Mouse (Mus musculus) v-Abl transformed pro-B cells (cell line): Measurements from ENCODE around the gene Ier5.

Experiments used
- in situ Hi-C, 2 experiments: fragments of 400-800 bp; cut with MboI; formaldehyde crosslinking; loops; one replicate each; pipeline ENCODE4 v1.15.1; 2025; ENCODE audit not compliant: unreplicated experiment in 2 of 2

Gene Ier5

GRCm38 (mm10) chr1:155099280-155099848 is at the start of gene Ier5:
Gene Ier5 (minus strand): TSS chr1:155099636.
- in situ Hi-C loops, result loop anchor here (5.0 kb wide), 1 partner anchor 47 kb away; no protein-coding TSS in a partner anchor

- in situ Hi-C loops, result no loop called here
Observed at GRCm38 (mm10) chr1:155147228-155147627, 47.8 kb upstream of the Ier5 start.

- in situ Hi-C loops, result no loop called here
Observed at GRCm38 (mm10) chr1:155146572-155146980, 47.1 kb upstream of the Ier5 start, which contains the start of gene Mr1. Gene Mr1 (minus strand): TSS chr1:155146814.

- in situ Hi-C loops, result no loop called here
Observed at GRCm38 (mm10) chr1:155145620-155146019, 46.2 kb upstream of the Ier5 start.

GRCm38 (mm10) chr1:155140076-155140475 is 40.6 kb upstream of the Ier5 start:
- in situ Hi-C loops, result loop anchor here in 1 of 2 experiments (5.0 kb wide), 1 partner anchor 77 kb away; no protein-coding TSS in a partner anchor

- in situ Hi-C loops, result loop anchor here (5.0 kb wide), 4 partner anchors 36 to 144 kb away; no protein-coding TSS in a partner anchor
Observed at GRCm38 (mm10) chr1:155138795-155139194, 39.4 kb upstream of the Ier5 start.

- in situ Hi-C loops, result loop anchor here (5.0 kb wide), 4 partner anchors 33 to 147 kb away; no protein-coding TSS in a partner anchor
Observed at GRCm38 (mm10) chr1:155134866-155135265, 35.4 kb upstream of the Ier5 start.

- in situ Hi-C loops, result no loop called here
Observed at GRCm38 (mm10) chr1:155127429-155127934, 28.0 kb upstream of the Ier5 start.

- in situ Hi-C loops, result no loop called here
Observed at GRCm38 (mm10) chr1:155126716-155127115, 27.3 kb upstream of the Ier5 start.

- in situ Hi-C loops, result no loop called here
Observed at GRCm38 (mm10) chr1:155124397-155124796, 25.0 kb upstream of the Ier5 start.

GRCm38 (mm10) chr1:155121977-155122939 is 22.8 kb upstream of the Ier5 start:
- in situ Hi-C loops, result no loop called here

GRCm38 (mm10) chr1:155119719-155120118 is 20.3 kb upstream of the Ier5 start:
- in situ Hi-C loops, result no loop called here

- in situ Hi-C loops, result no loop called here
Observed at GRCm38 (mm10) chr1:155113946-155114345, 14.5 kb upstream of the Ier5 start.

GRCm38 (mm10) chr1:155112875-155113274 is 13.4 kb upstream of the Ier5 start:
- in situ Hi-C loops, result no loop called here

- in situ Hi-C loops, result no loop called here
Observed at GRCm38 (mm10) chr1:155112118-155112517, 12.7 kb upstream of the Ier5 start.

- in situ Hi-C loops, result no loop called here
Observed at GRCm38 (mm10) chr1:155111491-155111890, 12.1 kb upstream of the Ier5 start.

- in situ Hi-C loops, result no loop called here
Observed at GRCm38 (mm10) chr1:155109387-155110350, 10.2 kb upstream of the Ier5 start.

GRCm38 (mm10) chr1:155108412-155108811 is 9.0 kb upstream of the Ier5 start:
- in situ Hi-C loops, result no loop called here

GRCm38 (mm10) chr1:155107843-155108242 is 8.4 kb upstream of the Ier5 start:
- in situ Hi-C loops, result no loop called here

- in situ Hi-C loops, result no loop called here
Observed at GRCm38 (mm10) chr1:155106310-155106709, 6.9 kb upstream of the Ier5 start.
